Mouse (Mus musculus) heart, postnatal 0 days (tissue): Measurements from ENCODE around the gene Bap1.

ENCODE experiments used
- CTCF ChIP-seq: IDR thresholded peaks from 2 replicates; pipeline ENCODE4 v1.5.1; 2016; ENCODE audit warnings: antibody characterized with exemption, control low read depth, low read depth
- EP300 ChIP-seq: IDR thresholded peaks from 2 replicates; pipeline ENCODE4 v1.6.1; 2016; ENCODE audit warnings: antibody characterized with exemption, low read depth

- TF ChIP-seq CTCF = no peak
- TF ChIP-seq EP300 = no peak
Observed at GRCm38 (mm10) chr14:31267649-31268048, 16.4 kb downstream of the Bap1 start.
